Comparison of ENCODE assay signal across 15 mouse cellular contexts in genomic region chr14:78541319-78541718, GRCm38 (mm10). TPM values are rescaled to one million over a fixed set of nuclear protein-coding genes. Genes with fewer than 3 reads are reported as not detected.
A peak's percentile ranks its signal among the peaks of the same experiment; 100 is the strongest.
DNase-seq lines count a peak whose midpoint lies in the region; ATAC-seq lines count a peak whose summit lies in the region.
"Had no signal": no experiment of that assay in that cellular context is flagged by ENCODE, and none has a peak within 500 bp of the region (broad histone marks: within the 10 kb centered on the region; RNA-seq: fewer than 3 reads in every experiment).

No protein-coding gene starts in this region.

- peak; percentile 44 for DNase-seq in adrenal gland, adult 2 months
- DNase-seq in adrenal gland, postnatal 4 days (ENCODE audit: low spot score in 2 of 2) = no peak
- peak; percentile 61 for DNase-seq in heart, adult 11 months
- no peak for DNase-seq in lung, postnatal 14 days
- DNase-seq in brain, adult 2 months (ENCODE audit: low read depth, low spot score) = peak; percentile 25
- DNase-seq in ovary, postnatal 10 days (ENCODE audit: low spot score) = no peak
- DNase-seq: liver; thymus, postnatal 4 days had no signal

- 74% methylated on average over 3 of the region's 3 CpGs for WGBS in heart, embryonic 11.5 days (ENCODE audit: insufficient replicate concordance)
- WGBS in lung, embryonic 15.5 days = 54% methylated on average over 3 of the region's 3 CpGs

- H3K4me3 ChIP-seq in heart, embryonic 11.5 days (ENCODE audit: low read depth, low read length) = no peak overlapping the region
- no peak overlapping the region for H3K4me3 ChIP-seq in lung, embryonic 15.5 days
- H3K4me3 ChIP-seq: forebrain, embryonic 13.5 days; heart, embryonic 10.5 days; midbrain, embryonic 13.5 days had no signal

- H3K9me3 ChIP-seq in heart, embryonic 11.5 days (replicated peaks; ENCODE audit: control insufficient read depth, low read length) = no peaks in the 10 kb centered on the region
- H3K9me3 ChIP-seq in lung, embryonic 15.5 days = no peaks in the 10 kb centered on the region
- H3K9me3 ChIP-seq: forebrain, embryonic 13.5 days; heart, embryonic 10.5 days; midbrain, embryonic 13.5 days had no signal

- no peak for ATAC-seq in heart, embryonic 11.5 days (replicated peaks; ENCODE audit: insufficient number of reproducible peaks, low FRiP score, low TSS enrichment)
- ATAC-seq in lung, embryonic 15.5 days (ENCODE audit: borderline replicate concordance, extremely low read depth, low FRiP score, low TSS enrichment) = no peak
- ATAC-seq: forebrain, embryonic 13.5 days; midbrain, embryonic 13.5 days; Patski had no signal

- H3K36me3 ChIP-seq in heart, embryonic 11.5 days (ENCODE audit: control insufficient read depth, insufficient read depth, low read length) = no peaks in the 10 kb centered on the region
- no peaks in the 10 kb centered on the region for H3K36me3 ChIP-seq in lung, embryonic 15.5 days
- H3K36me3 ChIP-seq: heart, embryonic 10.5 days; midbrain, embryonic 13.5 days had no signal

- no peak overlapping the region for H3K4me2 ChIP-seq in heart, embryonic 11.5 days
- H3K4me2 ChIP-seq in lung, embryonic 15.5 days = no peak overlapping the region
- H3K4me2 ChIP-seq: forebrain, embryonic 13.5 days; midbrain, embryonic 13.5 days had no signal

- no peak overlapping the region for H3K27ac ChIP-seq in heart, embryonic 11.5 days (ENCODE audit: low read depth, low read length)
- H3K27ac ChIP-seq in lung, embryonic 15.5 days = peak overlapping the region; percentile 19; the same call in 1 of the 2 replicates
- H3K27ac ChIP-seq: forebrain, embryonic 13.5 days; heart, embryonic 10.5 days; macrophage; midbrain, embryonic 13.5 days had no signal

- no peak overlapping the region for H3K9ac ChIP-seq in heart, embryonic 11.5 days (ENCODE audit: low read depth, low read length)
- H3K9ac ChIP-seq in lung, embryonic 15.5 days = no peak overlapping the region
- H3K9ac ChIP-seq: forebrain, embryonic 13.5 days; midbrain, embryonic 13.5 days had no signal

- no peaks in the 10 kb centered on the region for H3K27me3 ChIP-seq in heart, embryonic 11.5 days (ENCODE audit: control insufficient read depth, insufficient read depth, low read length)
- H3K27me3 ChIP-seq in lung, embryonic 15.5 days = no peaks in the 10 kb centered on the region
- H3K27me3 ChIP-seq: forebrain, embryonic 13.5 days; midbrain, embryonic 13.5 days; Patski had no signal

- no peaks in the 10 kb centered on the region for H3K4me1 ChIP-seq in heart, embryonic 11.5 days (ENCODE audit: control insufficient read depth, insufficient read depth, low read length)
- H3K4me1 ChIP-seq in lung, embryonic 15.5 days = 0 out of 2 replicates have a peak, but pooled peaks cover 6% of the 10 kb centered on the region

RNA-seq across cellular contexts. Expression of gene Akap11, which starts 4.7 kb away (rescaled TPM):
- total RNA-seq in adrenal gland, adult 2 months (2021) = 10 to 100 TPM; 38.1 to 46.0 TPM
- polyA plus RNA-seq in adrenal gland, adult 2 months (2012; rRNA removed) = 1.4 and 1.7 TPM in 2 replicates
- 10 to 100 TPM; 51.0 to 53.9 TPM for total RNA-seq in adrenal gland, postnatal 4 days (2021)
- polyA plus RNA-seq in heart, embryonic 11.5 days (2014; fragmentation: Nextera tagmentation; extraction: Ambion mirVana) = 11.9 and 12.7 TPM in 2 replicates
- 20.0 and 20.7 TPM in 2 replicates for polyA plus RNA-seq in lung, embryonic 15.5 days (2015; fragmentation: Nextera tagmentation; extraction: Ambion mirVana)

Comparison
In these comparisons a context has a peak if more than half of its experiments do, and no peak if none do; other contexts are left out.
1. DNase-seq: peak in adrenal gland, adult 2 months (single experiment), heart, adult 11 months (single experiment) and brain, adult 2 months (single experiment); none in adrenal gland, postnatal 4 days (0 of 2), lung, postnatal 14 days (single experiment) and ovary, postnatal 10 days (single experiment).